Mouse (Mus musculus) brain, embryonic 14.5 days (tissue): ENCODE data around the gene Ky.

Experiments used
- CTCF ChIP-seq: fragments of 200-500 bp; IDR thresholded peaks from 2 replicates; pipeline ENCODE4 v1.5.1; 2012; ENCODE audit warnings: inconsistent platforms, mild to moderate bottlenecking, moderate library complexity, borderline replicate concordance; ENCODE audit not compliant: insufficient read depth, insufficient read length; ENCODE audit errors: extremely low read depth
- POLR2A ChIP-seq: fragments of 200-500 bp; IDR thresholded peaks from 2 replicates; pipeline ENCODE4 v1.6.1; 2012; ENCODE audit warnings: mild to moderate bottlenecking, inconsistent platforms, borderline replicate concordance; ENCODE audit not compliant: poor library complexity, insufficient read depth, insufficient read length, severe bottlenecking; ENCODE audit errors: extremely low read depth

GRCm38 (mm10) chr9:102479022-102479421, 26.5 kb upstream of the Ky start:
- TF ChIP-seq CTCF (peak; percentile 42; the same call in 1 of the 2 replicates), POLR2A (no peak)
